Mouse (Mus musculus): Measurements from ENCODE around the gene Socs2. TPM values are rescaled to one million over a fixed set of nuclear protein-coding genes. Genes with fewer than 3 reads are reported as not detected.

The Socs2 gene
- 56.5 TPM for polyA plus RNA-seq (2014; fragmentation: Illumina TruSeq; extraction: RNeasy Lipid Tissue Mini Kit (QIAGEN cat#74804); ENCODE audit: low read depth, low replicate concordance)

DNA sequence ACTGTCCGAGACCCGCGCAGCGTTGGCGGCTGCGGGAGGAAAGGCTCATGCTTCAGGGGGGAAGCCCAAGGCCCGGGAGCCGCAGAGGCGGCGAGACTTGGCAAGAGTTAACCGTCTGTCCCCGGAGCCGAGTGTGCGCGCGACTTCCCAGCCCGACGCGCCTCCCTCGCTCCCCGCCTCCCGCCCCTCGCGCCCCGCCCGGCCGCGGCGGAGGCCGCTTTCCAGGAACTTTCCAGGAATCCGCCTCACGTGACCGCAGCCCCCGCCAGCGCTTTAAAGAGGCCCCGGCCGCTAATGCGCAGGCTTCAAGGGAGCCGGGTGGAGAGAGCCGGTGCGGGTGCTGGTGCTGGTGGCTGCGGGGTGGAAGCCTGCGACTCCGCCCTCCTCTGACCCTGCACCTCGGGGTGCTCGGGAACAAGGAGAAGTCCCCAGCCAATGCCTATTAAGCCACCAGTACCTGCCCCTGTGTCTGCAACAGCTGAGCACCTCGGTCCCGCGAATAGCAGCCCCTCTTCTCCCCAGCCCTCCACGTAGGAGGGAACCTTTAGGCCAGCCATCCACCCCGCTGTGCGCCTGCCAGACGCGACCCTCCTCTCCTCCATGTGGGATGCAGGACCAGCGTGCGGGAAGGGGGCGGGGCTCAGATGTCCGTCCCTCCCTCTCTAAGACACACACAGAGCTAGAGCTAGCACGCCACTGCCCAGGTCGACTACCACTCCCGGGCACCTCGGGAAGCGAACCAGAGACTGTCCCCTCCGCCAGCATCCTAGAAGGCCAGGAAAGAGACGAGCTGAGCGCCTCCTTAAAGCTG, at the start of gene Socs2:
Socs2 (minus strand) TSS at position 496 of the 811 bp plus-strand sequence.

Other genes starting within 250 kb of the Socs2 start
- gene Cradd, start 93.0 kb downstream of the Socs2 start, polyA plus RNA-seq (2014; fragmentation: Illumina TruSeq; extraction: RNeasy Lipid Tissue Mini Kit (QIAGEN cat#74804); ENCODE audit: low read depth, low replicate concordance): 10.0 TPM
- 124 TPM for gene Mrpl42, start 84.8 kb upstream of the Socs2 start, polyA plus RNA-seq (2014; fragmentation: Illumina TruSeq; extraction: RNeasy Lipid Tissue Mini Kit (QIAGEN cat#74804); ENCODE audit: low read depth, low replicate concordance)
- gene Ube2n, start 98.0 kb upstream of the Socs2 start, polyA plus RNA-seq (2014; fragmentation: Illumina TruSeq; extraction: RNeasy Lipid Tissue Mini Kit (QIAGEN cat#74804); ENCODE audit: low read depth, low replicate concordance): 235 TPM
- gene Nudt4, start 147.0 kb upstream of the Socs2 start, polyA plus RNA-seq (2014; fragmentation: Illumina TruSeq; extraction: RNeasy Lipid Tissue Mini Kit (QIAGEN cat#74804); ENCODE audit: low read depth, low replicate concordance): 261 TPM

Measured in liver, adult 10 weeks (tissue).